Mouse (Mus musculus) right cerebral cortex, postnatal 4 days (tissue): Measurements from ENCODE around the gene Pnpla7.

ENCODE experiments used
- DNase-seq: peaks from one replicate; pipeline ENCODE4 v3.0.0-alpha.2; 2022

Pnpla7 gene

GRCm38 (mm10) chr2:25078967-25079366, 103.1 kb downstream of the Pnpla7 start:
- DNase-seq: no peak

- DNase-seq: no peak
Measured at GRCm38 (mm10) chr2:25080076-25080475, 104.2 kb downstream of the Pnpla7 start, which contains the start of gene Entpd8. Gene Entpd8, plus strand, starts transcription at chr2:25080304.

GRCm38 (mm10) chr2:25083697-25084096, 107.9 kb downstream of the Pnpla7 start:
- DNase-seq: no peak

- DNase-seq: no peak
Measured at GRCm38 (mm10) chr2:25085571-25085970, 109.7 kb downstream of the Pnpla7 start.

GRCm38 (mm10) chr2:25087842-25088241, 112.0 kb downstream of the Pnpla7 start:
- no peak for DNase-seq

- no peak for DNase-seq
Measured at GRCm38 (mm10) chr2:25088636-25089035, 112.8 kb downstream of the Pnpla7 start.

GRCm38 (mm10) chr2:25094785-25095108, 118.9 kb downstream of the Pnpla7 start:
- no peak for DNase-seq

- no peak for DNase-seq
Measured at GRCm38 (mm10) chr2:25095109-25095850, 119.4 kb downstream of the Pnpla7 start, which contains the start of gene Noxa1. Gene Noxa1, minus strand, starts transcription at chr2:25095149.

GRCm38 (mm10) chr2:25098005-25098615, 122.3 kb downstream of the Pnpla7 start:
- no peak for DNase-seq

- DNase-seq: peak; percentile 32
Measured at GRCm38 (mm10) chr2:25098956-25099355, 123.1 kb downstream of the Pnpla7 start.

GRCm38 (mm10) chr2:25099703-25100102, 123.9 kb downstream of the Pnpla7 start:
- no peak for DNase-seq
